Mouse (Mus musculus) G1E (cell line): ENCODE results near the gene Cox5b. TPM values are rescaled to one million over a fixed set of nuclear protein-coding genes. Genes with fewer than 3 reads are reported as not detected.

ENCODE experiments used
- ATAC-seq: 2 replicates; pipeline ENCODE4 v1.8.0; 2016; ENCODE audit warnings: mild to moderate bottlenecking; ENCODE audit not compliant: insufficient number of reproducible peaks, poor library complexity, low FRiP score, severe bottlenecking; ENCODE audit errors: extremely low read depth
- DNase-seq: peaks from one replicate; pipeline ENCODE4 v3.0.0; 2012; ENCODE audit warnings: low spot score
- H3K27me3 ChIP-seq: 2 replicates; pipeline ENCODE4 v1.6.1; 2012; ENCODE audit warnings: mild to moderate bottlenecking, low read length, inconsistent platforms; ENCODE audit not compliant: insufficient read depth
- H3K36me3 ChIP-seq: replicated peaks from 2 replicates; pipeline ENCODE3; 2012; ENCODE audit warnings: mild to moderate bottlenecking, inconsistent platforms
- H3K4me1 ChIP-seq: 2 replicates; pipeline ENCODE4 v1.6.1; 2012; ENCODE audit warnings: low read depth, low read length, inconsistent platforms, mixed read lengths; ENCODE audit not compliant: insufficient read depth
- H3K4me3 ChIP-seq: 2 replicates; pipeline ENCODE4 v1.5.1; 2012; ENCODE audit warnings: low read depth, mild to moderate bottlenecking, inconsistent platforms, low read length, moderate library complexity, mixed read lengths
- H3K9me3 ChIP-seq: replicated peaks from 2 replicates; pipeline ENCODE4 v1.6.1; 2012; ENCODE audit warnings: inconsistent platforms
- CTCF ChIP-seq: IDR thresholded peaks from 2 replicates; pipeline ENCODE4 v1.5.1; 2012; ENCODE audit warnings: low read depth, low read length, inconsistent platforms, mixed read lengths
- GATA1 ChIP-seq: IDR thresholded peaks from 2 replicates; pipeline ENCODE4 v1.6.1; 2012; ENCODE audit warnings: borderline replicate concordance, low read length, inconsistent platforms, mixed read lengths
- GATA2 ChIP-seq: IDR thresholded peaks from 2 replicates; pipeline ENCODE4 v1.6.1; 2012; ENCODE audit warnings: low read depth, low read length, inconsistent platforms, borderline replicate concordance
- POLR2AphosphoS5 ChIP-seq: IDR thresholded peaks from 2 replicates; pipeline ENCODE4 v1.6.1; 2012; ENCODE audit warnings: low read depth, low read length, inconsistent platforms; ENCODE audit not compliant: insufficient replicate concordance
- TAL1 ChIP-seq: conservative IDR thresholded peaks from 2 replicates; pipeline ENCODE4 v1.6.1; 2012; ENCODE audit warnings: low read depth, low read length, inconsistent platforms, mixed read lengths
- polyA plus RNA-seq: library from polyadenylated mRNA; stranded (reverse); fragments of >175 nt; gene quantifications from 2 replicates; pipeline ENCODE4 v1.2.3, GENCODE M21; 2012
- total RNA-seq, 2 experiments: library from RNA; stranded (forward) in 1 of 2; stranded (reverse) in 1 of 2; fragments of 200-1000 nt in 1 of 2; fragments of >200 nt in 1 of 2; fragmentation: Nextera tagmentation in 1 of 2; gene quantifications; 2 replicates each; pipeline ENCODE4 v1.2.3; 2014 to 2017

The Cox5b gene
- total and polyA plus RNA-seq, 3 experiments: 316 to 1,994 (median 516) TPM

DNA sequence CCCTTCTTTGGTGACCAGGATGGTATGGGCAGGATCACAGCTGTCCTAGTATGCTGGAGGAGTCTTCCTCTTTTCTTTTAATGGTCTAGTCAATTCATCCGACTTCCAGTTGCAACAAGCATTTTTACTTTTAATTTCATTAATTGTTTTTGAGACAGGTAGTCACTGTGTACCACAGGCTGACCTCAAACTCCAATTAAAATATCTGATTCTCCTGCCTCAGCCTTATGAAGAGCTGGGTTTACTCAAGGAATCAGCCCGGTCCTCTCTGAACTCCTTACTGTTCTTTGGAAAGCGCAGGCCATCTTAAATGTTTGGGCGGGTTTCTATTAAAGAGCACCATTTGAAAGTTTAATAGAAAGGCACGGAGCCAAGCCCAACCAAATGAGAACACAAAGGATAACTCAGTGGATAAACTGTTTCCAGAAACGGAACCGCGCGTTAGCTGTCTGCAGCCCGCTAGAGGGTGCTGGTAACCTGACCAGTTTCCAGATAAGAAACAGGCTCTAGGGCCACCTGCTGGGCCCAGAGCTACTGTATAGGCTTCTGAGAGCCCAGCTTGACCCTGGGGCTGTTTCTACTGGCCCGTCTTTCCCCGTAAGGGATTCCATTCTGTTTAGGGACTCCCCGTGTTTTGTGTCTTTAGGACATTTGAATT is 7.3 kb upstream of the Cox5b start:
- H3K4me3 ChIP-seq: no peak overlapping the region
- TF ChIP-seq CTCF (0 out of 2 replicates have a peak, but pooled peaks have one; percentile 21), POLR2AphosphoS5 (no peak)
- H3K9me3 ChIP-seq: no peaks in the 10 kb centered on the region
- no peaks in the 10 kb centered on the region for H3K36me3 ChIP-seq
- DNase-seq: peak; percentile 66
- ATAC-seq: peak; percentile 63
- peaks cover 27% of the 10 kb centered on the region for H3K27me3 ChIP-seq
- H3K4me1 ChIP-seq: no peaks in the 10 kb centered on the region

- Histone ChIP-seq H3K9me3 (no peaks in the 10 kb centered on the region), H3K36me3 (peaks cover 34% of the 10 kb centered on the region), H3K4me1 (peaks cover 25% of the 10 kb centered on the region), H3K27me3 (0 out of 2 replicates have a peak, but pooled peaks cover 4% of the 10 kb centered on the region), H3K4me3 (peak overlapping the region; percentile 80)
- TF ChIP-seq GATA2 (no peak), GATA1 (no peak), POLR2AphosphoS5 (no peak), CTCF (no peak), TAL1 (no peak)
- ATAC-seq: no peak
- DNase-seq: no peak
These were observed 496 bp upstream of the Cox5b start for GRCm38 (mm10) chr1:36690671-36691235.

DNA sequence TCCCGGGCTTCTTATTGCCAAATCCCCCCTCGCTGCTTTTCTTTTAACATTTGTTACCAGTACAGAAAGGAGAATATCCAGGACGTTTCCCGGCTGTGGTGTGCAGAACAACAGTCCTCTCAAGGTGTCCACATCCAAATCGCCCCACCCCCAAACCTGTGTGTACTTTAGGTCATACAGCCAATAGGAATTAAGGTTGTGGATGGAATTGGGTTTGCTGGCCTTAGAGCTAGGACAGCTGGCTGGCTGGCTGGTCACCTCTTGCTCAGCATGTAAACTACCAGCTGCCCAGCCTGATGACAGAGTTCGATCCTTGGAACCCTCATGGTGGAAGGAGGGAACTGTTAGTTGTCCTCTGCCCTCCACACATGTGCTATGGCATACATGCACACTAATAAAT is 3.6 kb downstream of the Cox5b start:
- Histone ChIP-seq H3K4me1 (peaks cover 33% of the 10 kb centered on the region), H3K27me3 (no peaks in the 10 kb centered on the region), H3K9me3 (no peaks in the 10 kb centered on the region), H3K36me3 (peaks cover 70% of the 10 kb centered on the region), H3K4me3 (no peak overlapping the region)
- ATAC-seq: no peak
- no peak for DNase-seq
- TF ChIP-seq GATA1 (no peak), GATA2 (no peak), POLR2AphosphoS5 (no peak), TAL1 (no peak), CTCF (no peak)

DNA sequence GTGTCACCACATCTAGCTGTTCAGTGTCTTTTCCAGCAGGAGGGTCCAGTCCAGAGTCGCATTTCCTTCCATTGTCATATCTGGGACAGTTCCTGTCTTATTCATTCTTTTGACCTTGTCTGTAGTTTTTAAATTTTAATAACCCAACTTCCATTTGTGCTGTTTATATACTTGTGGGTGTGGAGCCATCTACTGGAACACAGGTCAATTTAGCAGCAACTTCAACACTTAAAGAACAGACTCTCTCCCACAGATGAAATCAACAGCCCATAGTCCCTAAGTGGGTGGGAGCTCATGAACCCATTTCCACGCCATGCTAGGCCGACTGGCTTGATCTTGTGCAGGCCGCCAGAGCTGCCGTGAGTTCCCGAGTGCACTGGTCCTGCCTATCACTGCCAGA is 5.2 kb downstream of the Cox5b start:
- no peak for DNase-seq
- Histone ChIP-seq H3K9me3 (no peaks in the 10 kb centered on the region), H3K27me3 (no peaks in the 10 kb centered on the region), H3K4me1 (peaks cover 24% of the 10 kb centered on the region), H3K4me3 (no peak overlapping the region), H3K36me3 (peaks cover 86% of the 10 kb centered on the region)
- no peak for TF ChIP-seq CTCF
- no peak for TF ChIP-seq POLR2AphosphoS5
- TF ChIP-seq TAL1: no peak
- TF ChIP-seq GATA1: no peak
- TF ChIP-seq GATA2: no peak
- no peak for ATAC-seq

DNA sequence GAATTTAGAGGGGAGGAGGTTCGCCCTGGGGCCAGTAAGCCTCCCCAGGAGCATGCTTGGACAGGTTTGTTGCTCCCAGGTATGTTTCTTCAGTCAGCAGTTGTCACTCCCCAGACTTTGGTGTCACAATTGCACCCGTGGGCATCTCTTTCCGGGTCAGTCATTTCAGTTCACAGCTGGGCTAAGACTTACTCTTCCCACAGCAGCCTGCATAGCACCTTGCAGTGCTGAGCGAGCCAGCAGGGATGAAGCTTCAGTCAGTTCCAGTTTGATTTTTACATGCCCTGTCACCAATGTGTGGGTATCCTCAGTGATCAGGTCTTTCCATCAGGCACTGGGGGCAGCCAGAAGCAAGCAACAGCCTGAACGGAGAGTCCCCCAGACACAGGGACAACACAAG is 5.8 kb downstream of the Cox5b start:
- DNase-seq (no peak), ATAC-seq (no peak)
- Histone ChIP-seq H3K27me3 (no peaks in the 10 kb centered on the region), H3K9me3 (no peaks in the 10 kb centered on the region), H3K36me3 (peaks cover 92% of the 10 kb centered on the region), H3K4me3 (no peak overlapping the region), H3K4me1 (peaks cover 22% of the 10 kb centered on the region)
- peak; percentile 86 for TF ChIP-seq POLR2AphosphoS5
- no peak for TF ChIP-seq CTCF
- TF ChIP-seq GATA1: no peak
- no peak for TF ChIP-seq TAL1
- no peak for TF ChIP-seq GATA2

GRCm38 (mm10) chr1:36707166-36707565 is 15.9 kb downstream of the Cox5b start:
- peaks cover 34% of the 10 kb centered on the region for H3K4me1 ChIP-seq
- no peak for TF ChIP-seq TAL1
- no peak for DNase-seq
- H3K27me3 ChIP-seq: no peaks in the 10 kb centered on the region
- H3K9me3 ChIP-seq: no peaks in the 10 kb centered on the region
- H3K36me3 ChIP-seq: peaks cover 66% of the 10 kb centered on the region
- no peak for ATAC-seq
- H3K4me3 ChIP-seq: no peak overlapping the region

DNA sequence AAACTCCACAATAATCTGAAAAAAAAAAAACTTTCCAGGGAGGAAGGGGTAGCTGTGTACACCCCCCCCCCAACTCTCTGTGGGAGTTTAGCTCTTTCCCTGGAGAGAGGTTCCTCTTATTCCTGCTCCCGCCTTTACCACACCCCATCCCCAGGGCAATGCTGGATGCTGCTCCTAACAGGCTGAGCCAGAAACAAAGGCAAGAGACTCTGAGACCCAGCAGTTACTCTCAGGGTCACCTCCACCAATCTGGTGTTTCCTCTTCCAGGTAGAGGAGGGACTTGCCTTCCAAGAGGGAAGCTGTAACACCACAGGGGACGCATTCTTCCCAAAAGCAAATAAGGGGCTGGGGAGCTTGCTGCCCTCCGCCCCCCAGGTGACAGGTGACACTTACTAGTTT is 16.5 kb downstream of the Cox5b start:
- ATAC-seq (no peak), DNase-seq (no peak)
- peaks cover 34% of the 10 kb centered on the region for H3K4me1 ChIP-seq
- H3K4me3 ChIP-seq: peak overlapping the region; percentile 85; the same call in 1 of the 2 replicates
- H3K27me3 ChIP-seq: no peaks in the 10 kb centered on the region
- TF ChIP-seq GATA2 (no peak), CTCF (no peak), TAL1 (no peak), GATA1 (no peak), POLR2AphosphoS5 (no peak)
- peaks cover 60% of the 10 kb centered on the region for H3K36me3 ChIP-seq
- H3K9me3 ChIP-seq: no peaks in the 10 kb centered on the region
